In the genomic region with DNA sequence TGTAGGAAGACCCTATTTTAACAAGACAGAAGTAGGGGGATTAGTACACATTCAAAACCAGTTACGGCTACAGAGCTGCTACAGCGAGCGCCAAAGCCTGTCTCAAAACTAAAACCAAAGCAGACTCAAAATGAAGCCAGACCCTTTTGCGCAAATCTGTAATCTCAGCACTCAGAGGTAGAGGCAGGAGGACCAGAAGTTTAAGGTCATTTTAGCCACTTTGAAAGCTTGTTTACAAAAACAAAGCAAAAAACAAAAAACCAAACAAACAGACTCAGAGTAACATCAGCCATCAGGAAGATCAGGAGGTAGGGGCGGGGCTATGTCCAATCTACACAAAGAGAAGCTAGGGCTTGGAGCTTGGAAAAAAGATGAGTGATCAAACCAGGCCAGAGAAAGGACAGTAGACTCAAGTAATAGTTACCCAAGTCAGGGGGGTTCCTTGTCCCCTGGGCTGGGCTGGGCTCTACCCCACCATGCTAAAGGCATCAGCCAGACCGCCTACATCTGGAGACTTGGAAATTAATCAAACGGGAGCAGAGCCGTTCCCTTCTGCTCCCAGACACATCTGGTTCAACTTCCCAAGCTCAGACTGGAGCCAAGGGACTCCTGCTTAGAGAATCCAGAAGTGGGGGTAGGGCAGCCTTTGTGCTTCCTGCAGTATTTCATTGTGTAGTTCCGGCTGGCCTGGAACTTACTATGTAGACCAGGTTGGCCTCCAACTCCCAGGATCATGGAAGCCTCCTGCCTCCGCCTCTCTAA, we compare ENCODE assay signal across 8 mouse cellular contexts. TPM values are rescaled to one million over a fixed set of nuclear protein-coding genes. Genes with fewer than 3 reads are reported as not detected.
DNase-seq lines count a peak whose midpoint lies in the region; ATAC-seq lines count a peak whose summit lies in the region.

No protein-coding gene starts in this region.

- no peak for DNase-seq in forebrain, embryonic 10.5 days (ENCODE audit: extremely low spot score, low spot score)
- peak; percentile 67 for DNase-seq in MN1 (ENCODE audit: low spot score)
- DNase-seq in heart, postnatal 14 days: peak; percentile 60 to 68
- no peak for DNase-seq in retina, postnatal 1 day
- no peak for DNase-seq in ovary, postnatal 14 days (ENCODE audit: low spot score)
- DNase-seq in ovary, adult 18-20 months (ENCODE audit: low spot score): no peak

- H3K4me2 ChIP-seq in forebrain, embryonic 16.5 days (ENCODE audit: low read length): no peak overlapping the region
- peak overlapping the region; percentile 94 for H3K4me2 ChIP-seq in lung, embryonic 15.5 days

- H3K27ac ChIP-seq in forebrain, embryonic 10.5 days: peak overlapping the region; percentile 44; the same call in 1 of the 2 replicates
- H3K27ac ChIP-seq in forebrain, embryonic 16.5 days (ENCODE audit: low read length): no peak overlapping the region
- peak overlapping the region; percentile 90 for H3K27ac ChIP-seq in lung, embryonic 15.5 days

- H3K4me1 ChIP-seq in forebrain, embryonic 10.5 days: peaks cover 38% of the 10 kb centered on the region
- H3K4me1 ChIP-seq in forebrain, embryonic 16.5 days (replicated peaks; ENCODE audit: control insufficient read depth, insufficient read depth, low read length): peaks cover 11% of the 10 kb centered on the region
- peaks cover 34% of the 10 kb centered on the region for H3K4me1 ChIP-seq in lung, embryonic 15.5 days

- ATAC-seq in forebrain, embryonic 16.5 days: no peak
- peak; percentile 37; the same call in 1 of the 2 replicates for ATAC-seq in lung, embryonic 15.5 days (ENCODE audit: borderline replicate concordance, extremely low read depth, low FRiP score, low TSS enrichment)

- intact Hi-C loops in heart, postnatal 14 days (cut with DNase I): no loop called here

- H3K4me3 ChIP-seq in forebrain, embryonic 10.5 days: 0 out of 2 replicates have a peak overlapping the region, but pooled peaks have one; percentile 2
- H3K4me3 ChIP-seq in forebrain, embryonic 16.5 days (replicated peaks; ENCODE audit: low read length): no peak overlapping the region
- peak overlapping the region; percentile 65 for H3K4me3 ChIP-seq in lung, embryonic 15.5 days

- peaks cover 50% of the 10 kb centered on the region for H3K27me3 ChIP-seq in forebrain, embryonic 10.5 days (ENCODE audit: poor library complexity, severe bottlenecking)
- peaks cover 25% of the 10 kb centered on the region for H3K27me3 ChIP-seq in forebrain, embryonic 16.5 days (replicated peaks; ENCODE audit: control insufficient read depth, insufficient read depth, low read length)
- no peaks in the 10 kb centered on the region for H3K27me3 ChIP-seq in lung, embryonic 15.5 days

- WGBS in forebrain, embryonic 10.5 days: 72% methylated on average over 10 of the region's 10 CpGs
- WGBS in forebrain, embryonic 16.5 days: 77% methylated on average over 10 of the region's 10 CpGs
- WGBS in lung, embryonic 15.5 days: 63% methylated on average over 10 of the region's 10 CpGs

- H3K9ac ChIP-seq in forebrain, embryonic 16.5 days (replicated peaks; ENCODE audit: low read depth, low read length): no peak overlapping the region
- no peak overlapping the region for H3K9ac ChIP-seq in lung, embryonic 15.5 days

- no peaks in the 10 kb centered on the region for H3K36me3 ChIP-seq in forebrain, embryonic 10.5 days (replicated peaks)
- H3K36me3 ChIP-seq in forebrain, embryonic 16.5 days (ENCODE audit: control insufficient read depth, insufficient read depth): no peaks in the 10 kb centered on the region
- no peaks in the 10 kb centered on the region for H3K36me3 ChIP-seq in lung, embryonic 15.5 days

- H3K9me3 ChIP-seq in forebrain, embryonic 10.5 days: peaks cover 9% of the 10 kb centered on the region; the same call in 1 of the 2 replicates
- H3K9me3 ChIP-seq in forebrain, embryonic 16.5 days (ENCODE audit: control insufficient read depth, low read length): no peaks in the 10 kb centered on the region
- no peaks in the 10 kb centered on the region for H3K9me3 ChIP-seq in lung, embryonic 15.5 days

RNA-seq across cellular contexts. Expression of gene Adgre5, which starts 2.0 kb away (rescaled TPM):
- 8.3 and 9.2 TPM in 2 replicates for polyA plus RNA-seq in forebrain, embryonic 10.5 days (2016; fragmentation: Nextera tagmentation; extraction: Ambion mirVana)
- polyA plus RNA-seq in forebrain, embryonic 16.5 days (2015; fragmentation: Nextera tagmentation; extraction: Ambion mirVana): 8.1 and 10.8 TPM in 2 replicates
- total RNA-seq in heart, postnatal 14 days (2021): 10 to 100 TPM; 56.7 to 59.2 TPM
- 56.7 and 64.0 TPM in 2 replicates for polyA plus RNA-seq in lung, embryonic 15.5 days (2015; fragmentation: Nextera tagmentation; extraction: Ambion mirVana)

RNA-seq across cellular contexts. Expression of gene Ddx39, which starts 24.2 kb away (rescaled TPM):
- polyA plus RNA-seq in forebrain, embryonic 10.5 days (2016; fragmentation: Nextera tagmentation; extraction: Ambion mirVana): 364 and 371 TPM in 2 replicates
- polyA plus RNA-seq in forebrain, embryonic 16.5 days (2015; fragmentation: Nextera tagmentation; extraction: Ambion mirVana): 116 TPM in 2 replicates
- 10 to 100 TPM; 24.1 to 26.0 TPM for total RNA-seq in heart, postnatal 14 days (2021)
- 186 and 187 TPM in 2 replicates for polyA plus RNA-seq in lung, embryonic 15.5 days (2015; fragmentation: Nextera tagmentation; extraction: Ambion mirVana)

RNA-seq across cellular contexts. Expression of gene Pkn1, which starts 40.2 kb away (rescaled TPM):
- 29.0 and 29.3 TPM in 2 replicates for polyA plus RNA-seq in forebrain, embryonic 10.5 days (2016; fragmentation: Nextera tagmentation; extraction: Ambion mirVana)
- 30.7 and 36.0 TPM in 2 replicates for polyA plus RNA-seq in forebrain, embryonic 16.5 days (2015; fragmentation: Nextera tagmentation; extraction: Ambion mirVana)
- total RNA-seq in heart, postnatal 14 days (2021): 10 to 100 TPM; 60.5 to 61.1 TPM
- 35.4 and 38.0 TPM in 2 replicates for polyA plus RNA-seq in lung, embryonic 15.5 days (2015; fragmentation: Nextera tagmentation; extraction: Ambion mirVana)

Comparison
In these comparisons a context has a peak if more than half of its experiments do, and no peak if none do; other contexts are left out.
1. DNase-seq: peak in MN1 (single experiment) and heart, postnatal 14 days (2 of 2); none in forebrain, embryonic 10.5 days (single experiment), retina, postnatal 1 day (single experiment), ovary, postnatal 14 days (single experiment) and ovary, adult 18-20 months (single experiment).